Mouse (Mus musculus) embryonic facial prominence, embryonic 14.5 days (tissue): ENCODE results near the gene Tmem72. TPM values are rescaled to one million over a fixed set of nuclear protein-coding genes. Genes with fewer than 3 reads are reported as not detected.

ENCODE experiments used
- ATAC-seq: fragments of 200-750 bp; cut with Nextera tagmentation; 2 replicates; pipeline ENCODE4 v1.8.0; 2017; ENCODE audit warnings: low read depth, moderate number of reproducible peaks, moderate TSS enrichment
- DNase-seq: peaks from one replicate; pipeline ENCODE4 v3.0.0-alpha.2; 2015; ENCODE audit warnings: low spot score
- H3K27ac ChIP-seq: fragments of 300-500 bp; sonication (generic); replicated peaks from 2 replicates; pipeline ENCODE4 v1.5.1; 2014; ENCODE audit warnings: low read depth, mild to moderate bottlenecking, low read length, moderate library complexity
- H3K27me3 ChIP-seq: fragments of 300-500 bp; sonication (generic); replicated peaks from 2 replicates; pipeline ENCODE4 v1.6.1; 2014; ENCODE audit warnings: low read length; ENCODE audit not compliant: control insufficient read depth, insufficient read depth
- H3K36me3 ChIP-seq: fragments of 300-500 bp; sonication (generic); 2 replicates; pipeline ENCODE4 v1.6.1; 2014; ENCODE audit warnings: low read length, mixed read lengths; ENCODE audit not compliant: control insufficient read depth, insufficient read depth
- H3K4me1 ChIP-seq: fragments of 300-500 bp; sonication (generic); 2 replicates; pipeline ENCODE4 v1.6.1; 2014; ENCODE audit warnings: antibody characterized with exemption, low read length; ENCODE audit not compliant: control insufficient read depth, insufficient read depth
- H3K4me2 ChIP-seq: fragments of 300-500 bp; sonication (generic); 2 replicates; pipeline ENCODE4 v1.6.1; 2014; ENCODE audit warnings: low read depth, mild to moderate bottlenecking, low read length, moderate library complexity, mixed read lengths
- H3K4me3 ChIP-seq: fragments of 300-500 bp; sonication (generic); 2 replicates; pipeline ENCODE4 v1.5.1; 2014; ENCODE audit warnings: low read depth, mild to moderate bottlenecking, low read length
- H3K9ac ChIP-seq: fragments of 300-500 bp; sonication (generic); 2 replicates; pipeline ENCODE4 v1.6.1; 2014; ENCODE audit warnings: low read depth, mild to moderate bottlenecking, low read length, moderate library complexity, mixed read lengths
- H3K9me3 ChIP-seq: fragments of 300-500 bp; sonication (generic); 2 replicates; pipeline ENCODE4 v1.6.1; 2016; ENCODE audit warnings: low read length; ENCODE audit not compliant: control insufficient read depth
- WGBS: fragments of 180-500 bp; shearing (Covaris S2); extraction: QIAGEN DNeasy Blood & Tissue Kit; methylation state at CpG from one replicate; pipeline ENCODE4 v1.1.7; 2014; 5-methylcytosine and 5-hydroxymethylcytosine counted together
- polyA plus RNA-seq: library from polyadenylated mRNA; unstranded; fragments of >200 nt; fragmentation: Nextera tagmentation; extraction: Ambion mirVana; gene quantifications from 2 replicates; pipeline ENCODE4 v1.2.1, GENCODE M21; 2014

The Tmem72 gene
- polyA plus RNA-seq, 1 experiment from 2014 or later = 1.0 TPM

DNA sequence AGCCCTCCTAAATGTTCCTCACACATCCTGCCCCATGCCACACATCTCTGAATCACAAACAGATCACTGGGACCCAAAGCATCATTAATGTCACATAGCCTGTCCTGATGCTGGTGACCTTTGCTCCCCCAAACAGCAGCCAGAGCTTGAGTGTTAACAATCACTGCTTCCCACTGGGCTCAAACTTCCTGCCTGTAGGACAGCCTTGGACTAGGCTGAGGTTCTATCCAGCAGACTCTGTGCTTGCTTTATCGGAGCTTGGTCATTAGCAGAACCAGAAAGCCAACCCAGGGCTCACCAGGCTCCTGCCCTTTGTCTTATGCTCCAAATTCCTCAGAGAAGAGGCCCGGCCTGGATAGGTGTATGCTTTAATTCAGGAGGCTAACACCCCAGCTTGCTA is 77.8 kb downstream of the Tmem72 start:
- H3K27ac ChIP-seq = no peak overlapping the region
- H3K36me3 ChIP-seq = no peaks in the 10 kb centered on the region
- H3K27me3 ChIP-seq = no peaks in the 10 kb centered on the region
- H3K4me1 ChIP-seq = 0 out of 2 replicates have a peak, but pooled peaks cover 7% of the 10 kb centered on the region
- DNase-seq = no peak
- whole genome bisulfite sequencing = 73% methylated on average over 2 of the region's 2 CpGs
- H3K4me2 ChIP-seq = no peak overlapping the region
- ATAC-seq = no peak
- H3K9me3 ChIP-seq = no peaks in the 10 kb centered on the region
- no peak overlapping the region for H3K4me3 ChIP-seq
- no peak overlapping the region for H3K9ac ChIP-seq

DNA sequence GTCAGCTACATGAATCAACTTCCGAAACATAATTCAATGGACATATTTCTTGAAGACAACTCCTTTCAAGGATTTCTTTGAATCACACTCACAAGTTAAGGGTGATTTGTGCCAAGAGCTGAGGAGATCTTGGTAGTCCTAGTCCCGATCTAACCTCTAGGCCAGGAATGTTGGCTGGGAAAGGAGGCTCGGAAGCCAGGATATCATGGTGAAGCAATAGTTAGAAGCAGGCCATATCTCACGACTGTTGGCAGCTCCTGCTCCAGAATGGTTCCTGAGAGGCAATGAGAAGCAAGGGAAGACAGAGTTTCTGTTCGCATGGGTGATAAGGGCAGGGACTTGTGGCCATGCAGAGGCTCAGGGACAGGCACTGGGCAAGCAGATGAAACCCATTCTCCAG is 79.2 kb downstream of the Tmem72 start:
- 87% methylated on average over 5 of the region's 5 CpGs for WGBS
- DNase-seq = no peak

DNA sequence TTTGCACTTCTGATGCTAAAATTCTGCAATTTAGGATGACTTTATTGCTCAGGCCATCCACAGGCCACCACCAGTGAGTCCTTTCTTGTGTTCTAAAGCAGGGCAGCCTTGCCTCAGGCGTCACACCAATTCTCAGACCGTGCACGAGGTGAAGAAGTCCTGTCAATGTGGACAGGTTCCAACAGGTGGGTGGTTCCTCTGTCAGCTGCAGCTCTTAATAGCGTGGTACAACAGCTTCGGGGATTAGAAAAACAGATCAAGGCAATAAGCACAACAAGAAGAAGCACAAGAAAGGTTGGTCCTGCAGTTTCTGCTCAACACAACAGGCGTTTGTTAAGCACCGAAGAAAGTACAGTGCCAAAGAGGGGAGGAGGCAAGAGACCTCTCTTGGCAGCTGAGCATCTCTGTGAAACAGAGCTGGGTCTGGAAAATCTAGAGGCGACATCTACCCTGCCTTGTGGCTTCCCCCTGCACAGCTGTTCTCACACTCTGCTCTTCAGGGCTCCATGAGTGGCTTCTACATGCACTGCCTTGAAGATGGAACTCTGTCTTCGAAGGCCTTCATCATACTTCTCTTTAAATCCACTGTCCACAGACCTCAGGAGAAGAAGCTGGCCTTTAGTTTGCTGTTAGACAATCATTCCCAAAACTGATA is 80.0 kb downstream of the Tmem72 start:
- no peaks in the 10 kb centered on the region for H3K4me1 ChIP-seq
- H3K4me3 ChIP-seq = no peak overlapping the region
- no peak overlapping the region for H3K9ac ChIP-seq
- no peak overlapping the region for H3K27ac ChIP-seq
- DNase-seq (no peak), ATAC-seq (no peak)
- WGBS = 61% methylated on average over 9 of the region's 9 CpGs
- no peaks in the 10 kb centered on the region for H3K36me3 ChIP-seq
- no peak overlapping the region for H3K4me2 ChIP-seq
- H3K27me3 ChIP-seq = no peaks in the 10 kb centered on the region
- no peaks in the 10 kb centered on the region for H3K9me3 ChIP-seq

More for the DNA sequence above, 79.2 kb downstream of the Tmem72 start:
- H3K9me3 ChIP-seq = no peaks in the 10 kb centered on the region
- no peak overlapping the region for H3K9ac ChIP-seq
- H3K4me3 ChIP-seq = no peak overlapping the region
- no peak overlapping the region for H3K27ac ChIP-seq
- no peaks in the 10 kb centered on the region for H3K36me3 ChIP-seq
- no peak for ATAC-seq
- H3K4me2 ChIP-seq = no peak overlapping the region
- no peaks in the 10 kb centered on the region for H3K4me1 ChIP-seq
- no peaks in the 10 kb centered on the region for H3K27me3 ChIP-seq

DNA sequence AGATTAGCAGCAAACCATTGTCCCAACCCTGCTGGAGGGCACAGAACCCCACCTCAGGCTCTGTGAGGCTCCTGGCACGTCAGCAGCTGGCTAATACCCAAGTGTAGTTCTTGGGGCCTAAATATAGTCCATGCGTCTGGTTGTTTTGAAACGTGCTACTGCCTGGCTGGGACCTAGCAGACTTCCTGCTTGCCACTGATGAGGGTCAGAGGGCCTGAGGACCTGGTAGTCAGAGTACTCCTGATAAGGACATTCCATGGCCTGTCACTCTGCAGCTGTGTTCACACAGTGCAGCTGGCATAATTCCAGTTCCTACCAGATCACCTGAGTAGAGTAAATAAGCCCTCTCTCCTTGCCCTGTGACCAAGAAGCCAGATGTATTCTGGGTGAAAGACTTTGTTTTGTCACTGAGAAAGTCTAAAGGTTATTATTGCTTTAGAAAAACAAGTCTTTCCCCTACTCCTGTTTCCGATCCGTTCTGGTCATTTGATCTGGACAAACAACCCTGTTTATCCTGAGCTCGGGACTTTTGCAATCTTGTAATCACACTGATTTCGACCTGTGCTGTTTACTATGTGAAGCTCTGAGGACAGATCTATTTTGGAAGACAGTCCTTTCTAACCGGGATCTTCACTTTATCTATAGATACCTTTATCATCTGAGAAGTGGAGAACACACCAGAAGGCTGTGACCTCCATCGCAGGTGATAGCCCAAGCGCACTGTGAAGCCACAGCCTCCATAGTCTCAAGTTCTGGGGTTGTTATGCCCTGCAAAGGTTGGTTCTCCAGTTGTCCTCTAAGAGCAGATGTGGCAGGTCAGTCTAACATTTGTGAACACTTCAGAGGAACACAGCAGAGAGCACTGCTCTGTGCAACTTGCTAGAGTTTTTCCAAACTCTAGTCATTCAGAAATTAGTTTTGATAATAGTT is 81.2 kb downstream of the Tmem72 start:
- no peaks in the 10 kb centered on the region for H3K9me3 ChIP-seq
- H3K36me3 ChIP-seq = no peaks in the 10 kb centered on the region
- no peak overlapping the region for H3K4me3 ChIP-seq
- DNase-seq = peak; percentile 74
- 44% methylated on average over 10 of the region's 10 CpGs for WGBS
- 0 out of 2 replicates have a peak overlapping the region, but pooled peaks have one; percentile 28 for H3K27ac ChIP-seq
- peak; percentile 52 for ATAC-seq
- no peaks in the 10 kb centered on the region for H3K27me3 ChIP-seq
- H3K4me2 ChIP-seq = no peak overlapping the region
- H3K9ac ChIP-seq = no peak overlapping the region
- H3K4me1 ChIP-seq = no peaks in the 10 kb centered on the region

DNA sequence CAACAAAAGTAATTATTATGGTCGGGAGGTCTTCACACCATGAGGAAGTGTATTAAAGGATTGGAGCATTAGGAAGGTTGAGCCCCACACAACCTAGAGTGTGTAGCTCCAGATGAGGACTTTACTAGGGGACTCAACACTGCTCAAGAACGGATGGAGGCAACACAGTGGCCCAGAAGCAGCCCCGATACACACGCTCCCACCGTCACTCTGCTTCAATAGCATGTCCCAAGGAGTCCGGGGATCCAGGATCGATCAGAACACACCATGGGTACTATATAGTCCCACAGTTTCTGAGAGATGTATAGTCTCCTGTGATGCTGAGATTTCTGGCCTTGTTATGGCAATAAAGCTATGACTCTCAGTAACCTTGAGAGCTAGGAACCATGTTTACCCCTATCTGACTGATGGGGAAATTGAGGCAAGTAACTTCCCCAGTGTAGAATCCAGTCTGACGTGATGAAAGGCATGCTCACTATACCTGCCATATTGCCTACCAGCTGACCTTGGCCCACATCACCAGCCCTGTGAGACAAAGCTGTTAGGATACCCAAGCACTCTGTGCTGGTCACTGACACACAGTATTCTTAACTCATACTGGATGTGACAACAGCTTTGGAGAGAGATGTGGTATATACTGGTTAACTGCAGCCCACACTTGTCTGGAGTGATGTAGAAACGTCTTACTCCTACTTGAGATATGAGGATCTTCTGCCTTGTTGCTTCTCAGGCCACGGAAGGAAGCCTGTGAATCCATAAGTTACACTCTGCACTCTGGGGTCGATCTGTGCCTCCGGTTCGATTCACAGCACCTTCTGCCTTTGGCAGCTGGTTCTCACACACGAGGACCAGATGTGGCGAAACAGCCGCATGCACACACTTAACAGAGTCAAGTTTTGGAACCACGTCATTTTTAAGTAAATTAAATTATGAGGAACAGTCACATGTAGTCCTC is 82.7 kb downstream of the Tmem72 start:
- Histone ChIP-seq H3K4me1 (no peaks in the 10 kb centered on the region), H3K9me3 (no peaks in the 10 kb centered on the region), H3K36me3 (no peaks in the 10 kb centered on the region), H3K9ac (no peak overlapping the region), H3K27me3 (no peaks in the 10 kb centered on the region), H3K4me2 (no peak overlapping the region), H3K27ac (0 out of 2 replicates have a peak overlapping the region, but pooled peaks have one; percentile 28), H3K4me3 (no peak overlapping the region)
- WGBS = 91% methylated on average over 17 of the region's 17 CpGs
- ATAC-seq (no peak), DNase-seq (no peak)

DNA sequence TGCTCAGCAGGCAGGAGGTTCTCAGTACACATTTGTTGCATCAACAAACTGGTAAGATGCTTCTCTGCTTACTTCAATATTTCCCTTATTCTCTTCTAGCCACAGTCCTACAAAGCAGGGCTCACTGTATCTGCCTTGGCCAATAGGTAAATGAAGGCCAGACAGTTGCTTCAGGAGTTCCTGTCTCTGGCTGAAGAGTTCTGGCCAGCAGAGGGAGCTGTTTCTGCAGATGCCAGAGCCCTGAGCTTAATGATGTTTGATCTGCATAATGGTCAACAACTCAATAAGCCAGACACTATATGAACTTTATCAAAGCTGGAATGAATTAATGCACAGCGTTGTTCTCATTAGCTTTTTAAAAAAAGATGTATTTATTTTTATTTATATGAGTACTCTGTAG is 84.6 kb downstream of the Tmem72 start:
- Histone ChIP-seq H3K27me3 (no peaks in the 10 kb centered on the region), H3K27ac (no peak overlapping the region), H3K36me3 (peaks cover 1% of the 10 kb centered on the region; the same call in 1 of the 2 replicates), H3K9ac (no peak overlapping the region), H3K9me3 (no peaks in the 10 kb centered on the region), H3K4me2 (no peak overlapping the region), H3K4me3 (no peak overlapping the region), H3K4me1 (0 out of 2 replicates have a peak, but pooled peaks cover 3% of the 10 kb centered on the region)
- ATAC-seq (no peak), DNase-seq (peak; percentile 72)
- WGBS = 56% methylated on average over 1 of the region's 1 CpGs

DNA sequence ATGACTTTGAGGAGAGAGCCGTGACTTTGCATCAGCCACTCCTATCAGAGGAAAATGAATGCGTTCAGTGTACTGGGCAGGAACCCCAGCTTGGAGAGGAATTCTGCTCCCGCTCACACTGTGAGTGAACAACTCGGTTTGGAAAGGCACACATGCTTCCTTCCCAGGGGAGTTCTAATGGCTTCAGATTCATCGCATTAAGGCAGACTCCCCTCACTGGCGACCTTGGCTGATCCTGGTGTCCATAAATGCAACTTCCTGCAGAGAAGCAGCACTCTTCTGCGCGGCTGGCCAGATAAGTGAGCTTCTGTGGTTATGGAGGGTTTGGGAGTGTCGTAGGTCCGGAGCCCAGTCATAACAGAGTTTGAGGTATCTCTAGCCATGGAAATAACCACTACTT is 86.9 kb downstream of the Tmem72 start:
- Histone ChIP-seq H3K9me3 (no peaks in the 10 kb centered on the region), H3K4me2 (no peak overlapping the region), H3K9ac (no peak overlapping the region), H3K27ac (no peak overlapping the region), H3K4me1 (0 out of 2 replicates have a peak, but pooled peaks cover 3% of the 10 kb centered on the region), H3K36me3 (peaks cover 12% of the 10 kb centered on the region), H3K4me3 (no peak overlapping the region), H3K27me3 (no peaks in the 10 kb centered on the region)
- ATAC-seq (no peak), DNase-seq (no peak)
- 84% methylated on average over 10 of the region's 10 CpGs for WGBS
